Mouse (Mus musculus) midbrain, embryonic 11.5 days (tissue): Measurements from ENCODE around the gene Tbxas1. TPM values are rescaled to one million over a fixed set of nuclear protein-coding genes. Genes with fewer than 3 reads are reported as not detected.
A peak's percentile ranks its signal among the peaks of the same experiment; 100 is the strongest.

ENCODE experiments used
- ATAC-seq: fragments of 200-750 bp; cut with Nextera tagmentation; 2 replicates; pipeline ENCODE4 v1.8.0; 2017; ENCODE audit warnings: moderate TSS enrichment, moderate library complexity; ENCODE audit not compliant: low FRiP score
- DNase-seq: peaks from one replicate; pipeline ENCODE4 v3.0.0; 2015; ENCODE audit warnings: low spot score; ENCODE audit errors: missing footprints
- H3K27ac ChIP-seq: fragments of 300-500 bp; sonication (generic); 2 replicates; pipeline ENCODE4 v1.5.1; 2014; ENCODE audit warnings: low read depth, low read length
- H3K27me3 ChIP-seq: fragments of 300-500 bp; sonication (generic); 2 replicates; pipeline ENCODE4 v1.6.1; 2014; ENCODE audit warnings: mild to moderate bottlenecking, low read length, moderate library complexity, mixed read lengths; ENCODE audit not compliant: control insufficient read depth, insufficient read depth
- H3K36me3 ChIP-seq: fragments of 300-500 bp; sonication (generic); 2 replicates; pipeline ENCODE4 v1.6.1; 2014; ENCODE audit warnings: mild to moderate bottlenecking, low read length, moderate library complexity, mixed read lengths; ENCODE audit not compliant: control insufficient read depth, insufficient read depth
- H3K4me1 ChIP-seq: fragments of 300-500 bp; sonication (generic); 2 replicates; pipeline ENCODE4 v1.6.1; 2014; ENCODE audit warnings: low read length; ENCODE audit not compliant: control insufficient read depth, insufficient read depth
- H3K4me2 ChIP-seq: fragments of 300-500 bp; sonication (generic); 2 replicates; pipeline ENCODE4 v1.6.1; 2014; ENCODE audit warnings: mild to moderate bottlenecking, moderate library complexity
- H3K4me3 ChIP-seq: fragments of 300-500 bp; sonication (generic); 2 replicates; pipeline ENCODE4 v1.5.1; 2014; ENCODE audit warnings: low read depth, low read length
- H3K9ac ChIP-seq: fragments of 300-500 bp; sonication (generic); 2 replicates; pipeline ENCODE4 v1.6.1; 2014; ENCODE audit warnings: low read length
- H3K9me3 ChIP-seq: fragments of 300-500 bp; sonication (generic); 2 replicates; pipeline ENCODE4 v1.6.1; 2016; ENCODE audit warnings: low read length; ENCODE audit not compliant: control insufficient read depth
- WGBS: fragments of 180-500 bp; shearing (Covaris S2); extraction: QIAGEN DNeasy Blood & Tissue Kit; methylation state at CpG from one replicate; pipeline ENCODE4 v1.1.7; 2014; 5-methylcytosine and 5-hydroxymethylcytosine counted together
- polyA plus RNA-seq: library from polyadenylated mRNA; unstranded; fragments of >200 nt; fragmentation: Nextera tagmentation; extraction: Ambion mirVana; gene quantifications from 2 replicates; pipeline ENCODE4 v1.2.1, GENCODE M21; 2014

Gene Tbxas1
- polyA plus RNA-seq, 1 experiment from 2014 or later: 1.5 TPM

DNA sequence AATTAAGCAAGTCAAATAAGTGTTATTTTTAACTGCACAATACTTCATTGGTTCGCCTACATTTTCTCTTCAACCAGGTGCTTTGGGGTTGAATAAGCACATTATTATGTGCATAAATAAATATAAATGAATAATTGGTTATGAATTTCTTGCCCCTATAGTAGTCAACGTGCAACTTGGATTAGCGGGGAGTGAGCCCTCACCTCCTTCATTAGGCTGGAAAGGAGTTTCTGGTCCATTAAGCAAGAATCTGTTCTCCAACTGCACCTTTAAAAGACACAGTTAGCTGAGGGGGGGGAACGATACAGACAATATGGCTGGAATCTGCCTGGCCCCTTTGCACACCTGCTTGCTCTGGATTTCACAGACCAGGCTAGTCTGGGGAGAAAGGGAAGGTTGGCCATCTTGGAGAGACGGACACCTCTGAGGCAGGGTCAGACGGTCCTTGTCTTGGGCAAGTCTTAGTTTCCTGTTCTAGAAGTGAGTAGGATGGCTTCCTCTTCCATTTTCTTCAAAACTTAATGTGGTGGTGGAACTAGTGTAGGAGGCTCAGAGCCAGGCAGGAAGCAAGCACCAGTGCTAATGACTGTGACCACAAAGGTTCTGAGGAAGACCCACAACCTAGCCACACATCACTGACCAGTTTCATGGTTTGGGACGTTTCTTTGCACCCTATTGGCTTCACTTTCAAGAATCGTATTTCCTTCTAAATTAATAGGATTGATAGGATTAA, 99.5 kb downstream of the Tbxas1 start:
- H3K4me1 ChIP-seq: no peaks in the 10 kb centered on the region
- H3K4me2 ChIP-seq: no peak overlapping the region
- no peak overlapping the region for H3K4me3 ChIP-seq
- H3K27ac ChIP-seq: no peak overlapping the region
- WGBS: 89% methylated on average over 8 of the region's 8 CpGs
- no peaks in the 10 kb centered on the region for H3K27me3 ChIP-seq
- no peaks in the 10 kb centered on the region for H3K36me3 ChIP-seq
- DNase-seq (no peak), ATAC-seq (no peak)
- H3K9ac ChIP-seq: no peak overlapping the region
- no peaks in the 10 kb centered on the region for H3K9me3 ChIP-seq

- no peaks in the 10 kb centered on the region for H3K27me3 ChIP-seq
- peak; percentile 35 for DNase-seq
- no peak overlapping the region for H3K27ac ChIP-seq
- no peak overlapping the region for H3K4me3 ChIP-seq
- WGBS: 92% methylated on average over 4 of the region's 4 CpGs
- no peak for ATAC-seq
- no peaks in the 10 kb centered on the region for H3K9me3 ChIP-seq
- H3K4me2 ChIP-seq: no peak overlapping the region
- no peaks in the 10 kb centered on the region for H3K4me1 ChIP-seq
- H3K9ac ChIP-seq: no peak overlapping the region
- H3K36me3 ChIP-seq: no peaks in the 10 kb centered on the region
Measured at GRCm38 (mm10) chr6:38975866-38976265, 100.7 kb downstream of the Tbxas1 start.

GRCm38 (mm10) chr6:38976355-38976754, 101.2 kb downstream of the Tbxas1 start:
- no peak overlapping the region for H3K27ac ChIP-seq
- 77% methylated on average over 2 of the region's 2 CpGs for WGBS
- DNase-seq: no peak

DNA sequence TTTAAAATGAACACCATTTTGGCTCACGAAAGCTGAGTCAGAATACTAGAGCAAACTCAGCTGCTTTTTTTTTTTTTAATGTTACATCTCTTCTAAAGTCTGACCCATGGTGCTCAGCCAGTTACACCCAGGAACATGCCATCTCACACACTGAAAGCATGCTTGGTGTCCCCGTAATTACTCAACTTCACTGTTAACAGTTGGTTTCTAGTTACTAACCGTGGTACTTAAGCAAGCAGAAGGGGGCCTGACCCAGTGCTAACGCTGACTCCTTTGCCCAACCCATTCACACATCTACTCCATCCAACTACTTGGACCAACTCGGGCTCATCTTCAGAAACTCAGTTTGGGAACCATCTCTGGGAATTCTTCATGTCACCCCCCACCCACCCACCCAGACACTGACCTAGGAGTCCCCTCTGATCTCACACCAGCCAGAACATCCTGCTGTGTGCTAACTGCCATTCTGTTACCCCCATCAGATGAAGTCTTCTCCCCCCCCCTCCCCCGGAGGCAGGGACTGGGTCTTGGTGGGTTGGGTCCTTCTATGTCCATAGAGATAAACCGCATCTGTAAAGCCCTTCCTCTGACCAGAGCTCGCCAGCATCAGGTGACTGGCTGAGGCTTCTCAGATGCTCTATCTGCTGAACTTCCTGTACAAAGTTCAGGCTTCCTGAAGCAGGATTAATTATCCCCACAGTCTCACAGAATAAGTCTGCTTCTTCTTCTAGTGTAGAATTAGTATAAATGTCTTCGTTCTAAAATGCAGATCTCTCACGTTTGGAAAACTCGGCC, 105.9 kb downstream of the Tbxas1 start:
- H3K4me3 ChIP-seq: no peak overlapping the region
- H3K9me3 ChIP-seq: no peaks in the 10 kb centered on the region
- 83% methylated on average over 11 of the region's 11 CpGs for WGBS
- no peak overlapping the region for H3K27ac ChIP-seq
- H3K27me3 ChIP-seq: no peaks in the 10 kb centered on the region
- peak; percentile 61 for DNase-seq
- no peaks in the 10 kb centered on the region for H3K4me1 ChIP-seq
- no peak for ATAC-seq
- H3K4me2 ChIP-seq: no peak overlapping the region
- no peak overlapping the region for H3K9ac ChIP-seq
- no peaks in the 10 kb centered on the region for H3K36me3 ChIP-seq

More at GRCm38 (mm10) chr6:38976355-38976754, 101.2 kb downstream of the Tbxas1 start:
- Histone ChIP-seq H3K36me3 (no peaks in the 10 kb centered on the region), H3K4me3 (no peak overlapping the region), H3K4me2 (no peak overlapping the region), H3K9ac (no peak overlapping the region), H3K4me1 (no peaks in the 10 kb centered on the region), H3K9me3 (no peaks in the 10 kb centered on the region), H3K27me3 (no peaks in the 10 kb centered on the region)
- no peak for ATAC-seq

DNA sequence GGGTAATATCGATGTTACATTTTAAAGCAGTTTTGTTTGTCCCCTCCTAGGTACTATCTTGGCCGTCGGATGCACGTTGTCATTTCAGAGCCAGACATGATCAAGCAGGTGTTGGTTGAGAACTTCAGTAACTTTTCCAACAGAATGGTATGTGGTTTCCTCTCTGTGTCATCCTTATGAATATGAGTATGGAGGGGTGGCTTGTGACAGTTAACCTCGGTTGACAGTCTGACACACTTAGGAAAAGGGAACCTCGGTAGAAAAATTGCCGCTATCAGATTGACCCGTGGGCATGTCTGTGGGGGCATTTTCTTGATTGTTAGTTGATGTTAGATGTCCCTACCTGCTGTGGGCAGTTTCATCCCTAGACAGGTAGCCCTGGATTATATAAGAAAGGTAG, 106.9 kb downstream of the Tbxas1 start:
- Histone ChIP-seq H3K4me1 (no peaks in the 10 kb centered on the region), H3K27ac (no peak overlapping the region), H3K4me2 (no peak overlapping the region), H3K27me3 (no peaks in the 10 kb centered on the region), H3K4me3 (no peak overlapping the region), H3K36me3 (no peaks in the 10 kb centered on the region), H3K9ac (no peak overlapping the region), H3K9me3 (no peaks in the 10 kb centered on the region)
- WGBS: 97% methylated on average over 8 of the region's 8 CpGs
- ATAC-seq (no peak), DNase-seq (peak; percentile 44)

- Histone ChIP-seq H3K4me1 (no peaks in the 10 kb centered on the region), H3K4me3 (no peak overlapping the region), H3K9ac (no peak overlapping the region), H3K27ac (no peak overlapping the region), H3K27me3 (no peaks in the 10 kb centered on the region), H3K4me2 (no peak overlapping the region), H3K9me3 (no peaks in the 10 kb centered on the region), H3K36me3 (no peaks in the 10 kb centered on the region)
- WGBS: 80% methylated on average over 4 of the region's 4 CpGs
- DNase-seq (peak; percentile 28), ATAC-seq (no peak)
Measured at GRCm38 (mm10) chr6:38982656-38983055, 107.5 kb downstream of the Tbxas1 start.

DNA sequence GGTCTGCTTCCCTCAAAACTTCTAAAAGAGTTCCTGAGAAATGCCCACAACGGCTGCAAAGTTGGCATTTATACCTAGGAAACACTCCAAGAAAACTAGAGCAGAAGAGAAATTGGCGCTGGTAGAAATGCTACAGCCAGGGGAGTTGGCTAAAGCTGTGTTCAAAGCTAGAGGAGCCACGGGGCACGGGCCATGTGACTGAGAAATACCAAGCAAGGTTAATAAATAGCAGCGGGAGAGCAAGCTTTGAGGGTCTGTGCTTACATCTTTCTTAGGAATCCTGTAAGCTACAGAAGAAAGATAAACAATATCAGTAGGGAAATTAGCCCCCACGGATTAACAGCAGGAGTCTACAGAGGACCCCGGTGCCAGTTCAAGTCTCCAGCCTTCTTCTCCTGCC, 107.9 kb downstream of the Tbxas1 start:
- H3K9ac ChIP-seq: no peak overlapping the region
- DNase-seq: peak; percentile 77
- no peak overlapping the region for H3K27ac ChIP-seq
- 63% methylated on average over 7 of the region's 7 CpGs for WGBS
- no peaks in the 10 kb centered on the region for H3K9me3 ChIP-seq
- no peak overlapping the region for H3K4me3 ChIP-seq
- ATAC-seq: no peak
- no peaks in the 10 kb centered on the region for H3K27me3 ChIP-seq
- no peak overlapping the region for H3K4me2 ChIP-seq
- H3K4me1 ChIP-seq: no peaks in the 10 kb centered on the region
- no peaks in the 10 kb centered on the region for H3K36me3 ChIP-seq

DNA sequence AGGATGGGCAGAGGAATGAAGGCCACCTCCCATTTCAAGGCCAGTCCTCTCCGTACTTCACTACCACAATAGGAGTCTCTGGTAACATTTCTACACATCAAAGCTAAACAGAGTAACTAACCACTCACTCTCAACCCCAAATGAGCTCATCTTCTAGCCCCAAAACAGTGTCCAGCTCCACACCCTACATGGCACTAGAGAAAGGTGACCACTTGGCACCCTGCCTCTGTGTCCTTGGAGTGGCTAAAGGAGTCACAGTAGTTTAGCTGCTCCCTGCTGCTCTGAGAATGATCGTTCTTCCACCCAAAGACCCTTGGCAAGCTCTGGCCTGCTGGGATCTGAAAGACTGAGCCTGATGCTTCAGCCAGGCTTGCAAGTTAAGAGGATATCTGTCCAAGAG, 109.4 kb downstream of the Tbxas1 start:
- 89% methylated on average over 2 of the region's 2 CpGs for WGBS
- no peak overlapping the region for H3K4me3 ChIP-seq
- no peaks in the 10 kb centered on the region for H3K9me3 ChIP-seq
- ATAC-seq (no peak), DNase-seq (peak; percentile 61)
- no peak overlapping the region for H3K27ac ChIP-seq
- H3K9ac ChIP-seq: no peak overlapping the region
- no peaks in the 10 kb centered on the region for H3K27me3 ChIP-seq
- no peak overlapping the region for H3K4me2 ChIP-seq
- H3K36me3 ChIP-seq: no peaks in the 10 kb centered on the region
- H3K4me1 ChIP-seq: no peaks in the 10 kb centered on the region

DNA sequence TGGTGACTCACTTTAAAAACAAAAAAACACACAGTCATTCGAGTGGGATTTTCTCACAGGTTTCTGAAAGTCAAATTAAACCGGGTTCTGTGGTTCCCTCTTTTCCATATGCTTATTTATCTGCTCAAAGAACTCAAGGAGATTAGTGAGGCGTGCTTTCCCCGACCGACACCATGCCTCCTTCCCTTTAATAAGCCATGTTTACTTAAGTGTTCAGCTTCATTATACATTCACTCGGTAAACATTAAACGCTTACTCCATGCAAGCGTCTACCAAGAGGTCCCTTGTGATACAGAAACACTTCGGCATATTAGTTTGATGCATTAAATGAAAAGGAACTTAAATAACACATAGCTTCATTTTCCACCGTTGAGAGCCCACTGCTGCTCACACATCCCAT, 111.4 kb downstream of the Tbxas1 start:
- 58% methylated on average over 10 of the region's 10 CpGs for WGBS
- Histone ChIP-seq H3K27ac (no peak overlapping the region), H3K36me3 (no peaks in the 10 kb centered on the region), H3K9me3 (no peaks in the 10 kb centered on the region), H3K4me1 (no peaks in the 10 kb centered on the region), H3K9ac (no peak overlapping the region), H3K4me3 (no peak overlapping the region), H3K27me3 (no peaks in the 10 kb centered on the region), H3K4me2 (no peak overlapping the region)
- no peak for ATAC-seq
- peak; percentile 78 for DNase-seq
